Mouse (Mus musculus): ENCODE data around the gene Irf2. TPM values are rescaled to one million over a fixed set of nuclear protein-coding genes. Genes with fewer than 3 reads are reported as not detected.

Irf2 gene
- polyA plus RNA-seq, 1 experiment from 2014 or later = 23.1 TPM

DNA sequence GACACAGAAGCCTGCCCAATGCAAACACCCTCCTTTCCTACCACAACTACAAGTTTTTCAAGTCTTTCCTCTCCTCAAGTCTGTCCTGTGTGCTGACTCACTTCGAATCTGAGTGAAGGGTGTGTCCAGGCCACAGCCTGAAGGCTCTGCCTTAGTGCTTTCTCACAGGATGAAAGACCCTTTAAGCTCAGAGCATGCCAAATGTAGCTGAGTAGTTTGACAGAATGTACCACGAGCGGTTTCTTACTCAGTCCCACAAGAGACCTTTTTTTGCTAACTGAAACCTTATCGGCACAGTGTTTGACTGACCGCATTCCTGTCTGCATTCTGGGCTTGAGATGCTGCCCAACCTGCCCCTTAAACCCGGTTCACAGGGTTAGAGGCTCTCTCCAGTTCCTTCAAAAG, 130.0 kb downstream of the Irf2 start:
- Histone ChIP-seq H3K4me3 (ENCODE audit: low read depth, low read length) (no peak overlapping the region), H3K9ac (replicated peaks) (no peak overlapping the region), H3K27ac (ENCODE audit: low read depth) (0 out of 2 replicates have a peak overlapping the region, but pooled peaks have one; percentile 16), H3K4me1 (ENCODE audit: insufficient read depth) (peaks cover 5% of the 10 kb centered on the region), H3K27me3 (ENCODE audit: insufficient read depth, low read length) (no peaks in the 10 kb centered on the region), H3K36me3 (replicated peaks; ENCODE audit: insufficient read depth, low read length) (no peaks in the 10 kb centered on the region), H3K9me3 (ENCODE audit: low read length) (no peaks in the 10 kb centered on the region), H3K4me2 (ENCODE audit: low read depth, low read length) (no peak overlapping the region)
- TF ChIP-seq CTCF (IDR thresholded peaks at IDR 0.05; ENCODE audit: low read depth) (no peak), EP300 (IDR thresholded peaks at IDR 0.05; ENCODE audit: low read depth) (no peak)
- DNase-seq (no peak), ATAC-seq (no peak)
- WGBS (ENCODE audit: insufficient replicate concordance) = 38% methylated on average over 6 of the region's 6 CpGs

DNA sequence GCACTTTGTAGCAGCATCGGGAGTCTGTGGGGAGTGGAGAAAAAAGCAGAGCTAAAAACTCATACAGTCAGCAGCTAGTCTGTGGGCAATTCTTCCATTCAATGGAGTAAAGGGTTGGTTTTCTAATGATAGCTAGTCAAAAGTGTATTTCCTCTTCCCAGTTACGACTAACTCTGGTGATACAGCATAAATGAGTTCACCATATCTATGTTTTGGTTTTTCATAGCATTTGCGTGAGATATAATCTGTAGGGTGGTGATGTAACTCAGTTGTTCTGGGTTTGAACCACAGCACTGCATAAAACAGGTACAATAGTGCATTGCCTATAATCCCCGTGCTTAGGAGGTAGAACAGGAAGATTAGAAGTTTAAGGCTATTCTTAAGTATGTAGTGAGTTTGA, 131.6 kb downstream of the Irf2 start:
- no peak overlapping the region for H3K9ac ChIP-seq (replicated peaks)
- peaks cover 12% of the 10 kb centered on the region for H3K4me1 ChIP-seq (ENCODE audit: insufficient read depth)
- TF ChIP-seq EP300 (IDR thresholded peaks at IDR 0.05; ENCODE audit: low read depth) (no peak), CTCF (IDR thresholded peaks at IDR 0.05; ENCODE audit: low read depth) (no peak)
- no peaks in the 10 kb centered on the region for H3K36me3 ChIP-seq (replicated peaks; ENCODE audit: insufficient read depth, low read length)
- H3K4me3 ChIP-seq (ENCODE audit: low read depth, low read length) = no peak overlapping the region
- H3K27me3 ChIP-seq (ENCODE audit: insufficient read depth, low read length) = no peaks in the 10 kb centered on the region
- no peak for ATAC-seq
- no peaks in the 10 kb centered on the region for H3K9me3 ChIP-seq (ENCODE audit: low read length)
- DNase-seq = no peak
- H3K27ac ChIP-seq (ENCODE audit: low read depth) = no peak overlapping the region
- WGBS (ENCODE audit: insufficient replicate concordance) = 58% methylated on average over 4 of the region's 4 CpGs
- no peak overlapping the region for H3K4me2 ChIP-seq (ENCODE audit: low read depth, low read length)

DNA sequence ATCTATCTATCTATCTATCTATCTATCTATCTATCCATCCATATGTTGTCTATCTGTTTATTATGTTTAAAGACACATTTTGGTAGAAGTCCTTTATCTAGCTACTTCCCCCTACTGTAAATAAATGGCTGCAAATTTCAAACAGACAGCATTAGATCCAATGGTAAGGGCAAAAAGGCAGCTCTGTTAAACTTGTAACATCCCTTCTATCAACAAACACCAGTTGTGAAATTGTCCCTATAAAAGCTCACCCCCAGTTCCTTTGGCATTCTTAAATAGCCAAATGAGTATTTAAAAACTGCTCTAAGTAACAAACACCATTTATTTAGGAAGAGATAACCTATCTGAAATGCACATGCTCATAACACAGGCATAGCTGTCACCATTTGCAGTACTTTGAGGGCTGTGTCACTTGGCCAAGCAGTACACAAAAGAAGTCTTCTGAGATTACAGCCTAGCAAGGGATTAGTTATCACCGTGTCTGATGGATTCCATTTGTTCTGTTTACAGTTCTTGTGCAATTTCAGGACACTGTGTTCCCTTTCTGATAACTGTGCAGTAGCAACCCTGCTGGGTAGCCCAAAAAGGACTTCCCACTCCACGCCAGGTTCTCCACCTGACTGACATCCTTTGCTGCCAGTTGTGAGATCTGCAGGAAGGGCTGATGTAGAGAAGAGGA, 136.2 kb downstream of the Irf2 start:
- TF ChIP-seq CTCF (IDR thresholded peaks at IDR 0.05; ENCODE audit: low read depth) = no peak
- peak; percentile 93 for TF ChIP-seq EP300 (IDR thresholded peaks at IDR 0.05; ENCODE audit: low read depth)
- peak; percentile 46 for DNase-seq
- no peaks in the 10 kb centered on the region for H3K27me3 ChIP-seq (ENCODE audit: insufficient read depth, low read length)
- WGBS (ENCODE audit: insufficient replicate concordance) = 10% methylated on average over 2 of the region's 2 CpGs
- H3K9ac ChIP-seq (replicated peaks) = no peak overlapping the region
- peak; percentile 97 for ATAC-seq
- H3K27ac ChIP-seq (ENCODE audit: low read depth) = peak overlapping the region; percentile 46
- no peak overlapping the region for H3K4me2 ChIP-seq (ENCODE audit: low read depth, low read length)
- no peaks in the 10 kb centered on the region for H3K36me3 ChIP-seq (replicated peaks; ENCODE audit: insufficient read depth, low read length)
- H3K4me1 ChIP-seq (ENCODE audit: insufficient read depth) = peaks cover 9% of the 10 kb centered on the region
- no peak overlapping the region for H3K4me3 ChIP-seq (ENCODE audit: low read depth, low read length)
- H3K9me3 ChIP-seq (ENCODE audit: low read length) = no peaks in the 10 kb centered on the region

DNA sequence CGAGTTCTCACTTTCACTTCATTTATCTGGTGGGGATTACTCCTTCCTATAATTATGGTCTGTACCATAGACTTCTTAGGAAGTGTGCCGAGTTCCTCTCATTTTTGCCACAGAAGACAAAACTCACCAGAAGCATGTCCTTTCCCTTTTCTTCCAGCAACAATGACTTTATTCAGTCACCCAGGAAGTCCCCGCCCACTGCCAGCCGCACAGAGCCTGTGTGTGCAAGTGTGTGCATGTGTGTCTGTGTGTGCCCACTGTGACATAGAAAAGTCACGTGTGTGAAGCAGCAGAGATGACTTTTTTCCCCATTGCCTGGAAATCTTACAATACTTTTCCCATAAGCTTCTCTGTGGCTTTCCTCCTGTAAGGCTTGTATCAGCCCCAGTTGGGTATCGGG, 141.8 kb downstream of the Irf2 start:
- Histone ChIP-seq H3K36me3 (replicated peaks; ENCODE audit: insufficient read depth, low read length) (no peaks in the 10 kb centered on the region), H3K27me3 (ENCODE audit: insufficient read depth, low read length) (no peaks in the 10 kb centered on the region), H3K4me3 (ENCODE audit: low read depth, low read length) (no peak overlapping the region), H3K9ac (replicated peaks) (no peak overlapping the region), H3K9me3 (ENCODE audit: low read length) (no peaks in the 10 kb centered on the region), H3K4me2 (ENCODE audit: low read depth, low read length) (no peak overlapping the region), H3K27ac (ENCODE audit: low read depth) (no peak overlapping the region), H3K4me1 (ENCODE audit: insufficient read depth) (no peaks in the 10 kb centered on the region; the same call in 1 of the 2 replicates)
- TF ChIP-seq EP300 (IDR thresholded peaks at IDR 0.05; ENCODE audit: low read depth) (no peak), CTCF (IDR thresholded peaks at IDR 0.05; ENCODE audit: low read depth) (no peak)
- peak; percentile 15; the same call in 1 of the 2 replicates for ATAC-seq
- 58% methylated on average over 6 of the region's 6 CpGs for WGBS (ENCODE audit: insufficient replicate concordance)
- DNase-seq = no peak

DNA sequence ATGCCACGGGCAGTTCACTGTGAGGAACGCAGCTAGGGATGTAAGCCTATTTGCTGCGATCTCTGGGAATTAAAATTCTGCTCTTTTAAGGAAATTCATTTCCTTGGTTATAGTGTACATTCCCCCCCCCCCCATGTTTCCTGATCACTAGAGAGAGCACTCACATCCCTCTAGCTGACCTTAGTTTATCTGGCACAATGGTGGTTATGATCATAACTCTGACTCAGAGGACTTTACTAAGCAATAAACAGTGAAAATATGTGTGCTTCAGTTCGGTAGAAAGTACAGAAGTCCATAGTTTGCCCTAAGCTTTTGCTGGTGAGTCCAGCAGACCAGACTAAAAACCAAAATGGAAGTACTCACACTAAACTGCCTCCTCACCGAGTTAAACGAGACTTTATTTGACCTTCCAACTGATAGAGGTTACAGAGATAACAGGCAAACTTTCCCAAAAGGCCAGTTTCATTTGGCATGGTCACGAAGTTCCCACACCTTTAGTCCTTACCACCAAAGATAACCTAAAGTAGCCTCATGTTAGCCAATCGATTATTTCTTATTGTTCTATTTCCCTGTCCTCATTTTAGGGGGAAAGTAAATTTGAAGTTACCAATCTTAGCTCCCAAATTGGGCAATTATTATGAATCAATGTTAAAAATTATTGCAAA, 142.4 kb downstream of the Irf2 start:
- no peak for TF ChIP-seq CTCF (IDR thresholded peaks at IDR 0.05; ENCODE audit: low read depth)
- TF ChIP-seq EP300 (IDR thresholded peaks at IDR 0.05; ENCODE audit: low read depth) = no peak
- Histone ChIP-seq H3K27ac (ENCODE audit: low read depth) (no peak overlapping the region), H3K4me1 (ENCODE audit: insufficient read depth) (no peaks in the 10 kb centered on the region; the same call in 1 of the 2 replicates), H3K9ac (replicated peaks) (no peak overlapping the region), H3K4me3 (ENCODE audit: low read depth, low read length) (no peak overlapping the region), H3K9me3 (ENCODE audit: low read length) (no peaks in the 10 kb centered on the region), H3K36me3 (replicated peaks; ENCODE audit: insufficient read depth, low read length) (no peaks in the 10 kb centered on the region), H3K27me3 (ENCODE audit: insufficient read depth, low read length) (no peaks in the 10 kb centered on the region), H3K4me2 (ENCODE audit: low read depth, low read length) (no peak overlapping the region)
- WGBS (ENCODE audit: insufficient replicate concordance) = 61% methylated on average over 8 of the region's 8 CpGs
- ATAC-seq (no peak), DNase-seq (no peak)

DNA sequence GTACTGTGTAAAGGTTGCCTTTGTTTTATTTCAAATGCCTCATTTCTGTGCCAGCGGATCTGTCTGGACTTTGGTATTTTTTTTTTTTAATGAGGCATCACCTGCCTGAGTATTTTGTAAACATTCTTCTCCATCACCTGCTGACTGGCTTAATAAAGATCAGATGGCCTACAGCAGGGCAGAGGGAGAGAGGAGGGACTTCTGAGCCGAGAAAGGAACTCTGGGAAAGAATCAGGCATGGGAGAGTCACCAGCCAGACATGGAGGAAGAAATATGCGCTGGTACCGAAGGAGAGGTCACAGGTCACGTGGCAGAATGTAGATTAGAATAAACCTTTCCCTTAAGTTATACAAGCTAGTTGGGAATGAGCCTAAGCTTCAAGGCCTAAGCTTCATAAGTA, 143.2 kb downstream of the Irf2 start:
- Histone ChIP-seq H3K4me3 (ENCODE audit: low read depth, low read length) (no peak overlapping the region), H3K9ac (replicated peaks) (no peak overlapping the region), H3K4me1 (ENCODE audit: insufficient read depth) (no peaks in the 10 kb centered on the region; the same call in 1 of the 2 replicates), H3K9me3 (ENCODE audit: low read length) (no peaks in the 10 kb centered on the region), H3K27me3 (ENCODE audit: insufficient read depth, low read length) (no peaks in the 10 kb centered on the region), H3K27ac (ENCODE audit: low read depth) (no peak overlapping the region), H3K4me2 (ENCODE audit: low read depth, low read length) (no peak overlapping the region), H3K36me3 (replicated peaks; ENCODE audit: insufficient read depth, low read length) (no peaks in the 10 kb centered on the region)
- TF ChIP-seq CTCF (IDR thresholded peaks at IDR 0.05; ENCODE audit: low read depth) (no peak), EP300 (IDR thresholded peaks at IDR 0.05; ENCODE audit: low read depth) (no peak)
- DNase-seq (no peak), ATAC-seq (no peak)
- WGBS (ENCODE audit: insufficient replicate concordance) = 72% methylated on average over 5 of the region's 5 CpGs

Data from liver, postnatal 0 days (tissue).